ENCODE assay signal across 8 mouse cellular contexts in genomic region chr11:4094378-4095170, GRCm38 (mm10). TPM values are rescaled to one million over a fixed set of nuclear protein-coding genes. Genes with fewer than 3 reads are reported as not detected.
A peak's percentile ranks its signal among the peaks of the same experiment; 100 is the strongest.
DNase-seq lines count a peak whose midpoint lies in the region; ATAC-seq and TF ChIP-seq lines count a peak whose summit lies in the region.

No protein-coding gene starts in this region.

- TF ChIP-seq CTCF in intestine, postnatal 0 days (IDR thresholded peaks at IDR 0.05; ENCODE audit: low read depth) = peak; percentile 91
- peak; percentile 64; the same call in 1 of the 2 replicates for TF ChIP-seq CTCF in spleen, adult 2 months (IDR thresholded peaks at IDR 0.05; ENCODE audit: extremely low read depth, insufficient read depth, insufficient read length, insufficient replicate concordance)

- WGBS in intestine, postnatal 0 days = 6% methylated on average over 24 of the region's 24 CpGs
- 8% methylated on average over 24 of the region's 24 CpGs for WGBS in limb, embryonic 15.5 days
- WGBS in midbrain, embryonic 15.5 days = 4% methylated on average over 23 of the region's 24 CpGs
- WGBS in spleen, adult 2 months = 7% methylated on average over 23 of the region's 24 CpGs

- TF ChIP-seq POLR2A in spleen, adult 2 months (IDR thresholded peaks at IDR 0.05; ENCODE audit: low read depth, low read length) = no peak

- peak overlapping the region; percentile 82 for H3K4me2 ChIP-seq in intestine, postnatal 0 days (replicated peaks; ENCODE audit: low read depth)
- H3K4me2 ChIP-seq in limb, embryonic 15.5 days = peak overlapping the region; percentile 85
- H3K4me2 ChIP-seq in midbrain, embryonic 15.5 days = peak overlapping the region; percentile 84

- intact Hi-C loops in gastrocnemius, postnatal 14 days (cut with DNase I; ENCODE audit: low total_unique reads) = no loop called here

- H3K4me1 ChIP-seq in intestine, postnatal 0 days (replicated peaks; ENCODE audit: control insufficient read depth, insufficient read depth, low read length) = peaks cover 13% of the 10 kb centered on the region; the same call in 1 of the 2 replicates
- H3K4me1 ChIP-seq in limb, embryonic 15.5 days = peaks cover 27% of the 10 kb centered on the region
- peaks cover 32% of the 10 kb centered on the region for H3K4me1 ChIP-seq in midbrain, embryonic 15.5 days
- H3K4me1 ChIP-seq in spleen, adult 2 months (ENCODE audit: control insufficient read depth, insufficient read depth, insufficient read length) = peaks cover 10% of the 10 kb centered on the region; the same call in 1 of the 2 replicates

- ATAC-seq in intestine, postnatal 0 days = peak; percentile 34
- no peak for ATAC-seq in limb, embryonic 15.5 days (ENCODE audit: insufficient number of reproducible peaks, low FRiP score, low TSS enrichment, low read depth)
- ATAC-seq in midbrain, embryonic 15.5 days (replicated peaks) = no peak

- 0 out of 2 replicates have a peak, but pooled peaks cover 6% of the 10 kb centered on the region for H3K9me3 ChIP-seq in intestine, postnatal 0 days (ENCODE audit: control insufficient read depth)
- H3K9me3 ChIP-seq in limb, embryonic 15.5 days = no peaks in the 10 kb centered on the region
- no peaks in the 10 kb centered on the region; the same call in 1 of the 2 replicates for H3K9me3 ChIP-seq in midbrain, embryonic 15.5 days

- H3K27ac ChIP-seq in intestine, postnatal 0 days (ENCODE audit: low read depth, low read length) = peak overlapping the region; percentile 86
- H3K27ac ChIP-seq in limb, embryonic 15.5 days = peak overlapping the region; percentile 91
- peak overlapping the region; percentile 89 for H3K27ac ChIP-seq in midbrain, embryonic 15.5 days
- no peak overlapping the region for H3K27ac ChIP-seq in spleen, adult 2 months (ENCODE audit: insufficient read depth, low read length)

- H3K27me3 ChIP-seq in intestine, postnatal 0 days (replicated peaks; ENCODE audit: control insufficient read depth, insufficient read depth, low read length) = no peaks in the 10 kb centered on the region
- no peaks in the 10 kb centered on the region for H3K27me3 ChIP-seq in limb, embryonic 15.5 days
- no peaks in the 10 kb centered on the region for H3K27me3 ChIP-seq in midbrain, embryonic 15.5 days (replicated peaks)
- H3K27me3 ChIP-seq in spleen, adult 2 months (ENCODE audit: control insufficient read depth, insufficient read depth, low read length) = no peaks in the 10 kb centered on the region

- H3K4me3 ChIP-seq in intestine, postnatal 0 days (ENCODE audit: low read depth, low read length) = peak overlapping the region; percentile 48
- H3K4me3 ChIP-seq in limb, embryonic 15.5 days = peak overlapping the region; percentile 58
- peak overlapping the region; percentile 56 for H3K4me3 ChIP-seq in midbrain, embryonic 15.5 days
- peak overlapping the region; percentile 75 for H3K4me3 ChIP-seq in spleen, adult 2 months (ENCODE audit: extremely low read depth, insufficient read depth, insufficient read length)

- DNase-seq in 3134 (ENCODE audit: extremely low read depth, insufficient read length, low spot score) (peak; percentile 62), ZHBTc4 (ENCODE audit: low read depth, low spot score) (peak; percentile 94)
- peak; percentile 87 for DNase-seq in embryo, embryonic 10 days (ENCODE audit: low spot score)
- peak; percentile 50 for DNase-seq in gastrocnemius, postnatal 14 days
- DNase-seq in spleen, adult 2 months (ENCODE audit: low read depth in 1 of 2, low spot score in 2 of 2) = peak; percentile 66 to 67

- peak overlapping the region; percentile 44 for H3K9ac ChIP-seq in intestine, postnatal 0 days (ENCODE audit: low read depth, low read length)
- peak overlapping the region; percentile 37 for H3K9ac ChIP-seq in limb, embryonic 15.5 days
- peak overlapping the region; percentile 51 for H3K9ac ChIP-seq in midbrain, embryonic 15.5 days

- H3K36me3 ChIP-seq in intestine, postnatal 0 days (ENCODE audit: control insufficient read depth, insufficient read depth) = peaks cover 18% of the 10 kb centered on the region
- peaks cover 3% of the 10 kb centered on the region; the same call in 1 of the 2 replicates for H3K36me3 ChIP-seq in limb, embryonic 15.5 days
- no peaks in the 10 kb centered on the region for H3K36me3 ChIP-seq in midbrain, embryonic 15.5 days (replicated peaks)
- no peaks in the 10 kb centered on the region for H3K36me3 ChIP-seq in spleen, adult 2 months (ENCODE audit: control insufficient read depth, insufficient read depth, low read length)

RNA-seq across cellular contexts. Expression of gene Mtfp1, which starts 0.7 kb away (rescaled TPM):
- 10 to 100 TPM; 40.8 to 47.8 TPM for total RNA-seq in gastrocnemius, postnatal 14 days (2021)
- 20.0 and 21.1 TPM in 2 replicates for polyA plus RNA-seq in intestine, postnatal 0 days (2015; fragmentation: Nextera tagmentation; extraction: Ambion mirVana)
- 5.5 and 6.1 TPM in 2 replicates for polyA plus RNA-seq in limb, embryonic 15.5 days (2015; fragmentation: Nextera tagmentation; extraction: Ambion mirVana)
- polyA plus RNA-seq in midbrain, embryonic 15.5 days (2015; fragmentation: Nextera tagmentation; extraction: Ambion mirVana) = 9.3 and 12.8 TPM in 2 replicates
- polyA plus RNA-seq in spleen, adult 2 months (2012; rRNA removed) = 5.1 and 6.2 TPM in 2 replicates

RNA-seq across cellular contexts. Expression of gene Sec14l2, which starts 28.6 kb away (rescaled TPM):
- total RNA-seq in gastrocnemius, postnatal 14 days (2021) = under 1 TPM; 0.95 to 0.96 TPM
- polyA plus RNA-seq in intestine, postnatal 0 days (2015; fragmentation: Nextera tagmentation; extraction: Ambion mirVana) = 7.6 and 8.4 TPM in 2 replicates
- polyA plus RNA-seq in limb, embryonic 15.5 days (2015; fragmentation: Nextera tagmentation; extraction: Ambion mirVana) = 1.9 and 2.0 TPM in 2 replicates
- polyA plus RNA-seq in midbrain, embryonic 15.5 days (2015; fragmentation: Nextera tagmentation; extraction: Ambion mirVana) = 4.0 TPM in 2 replicates
- 1.9 and 2.9 TPM in 2 replicates for polyA plus RNA-seq in spleen, adult 2 months (2012; rRNA removed)

RNA-seq across cellular contexts. Expression of gene Sec14l3, which starts 29.9 kb away (rescaled TPM):
- not detected for total RNA-seq in gastrocnemius, postnatal 14 days (2021)
- polyA plus RNA-seq in intestine, postnatal 0 days (2015; fragmentation: Nextera tagmentation; extraction: Ambion mirVana) = not detected in 2 replicates
- not detected in 2 replicates for polyA plus RNA-seq in limb, embryonic 15.5 days (2015; fragmentation: Nextera tagmentation; extraction: Ambion mirVana)
- polyA plus RNA-seq in midbrain, embryonic 15.5 days (2015; fragmentation: Nextera tagmentation; extraction: Ambion mirVana) = 1.3 and 1.4 TPM in 2 replicates
- polyA plus RNA-seq in spleen, adult 2 months (2012; rRNA removed) = not detected in 2 replicates

RNA-seq across cellular contexts. Expression of gene Rnf215, which starts 40.4 kb away (rescaled TPM):
- 1 to 10 TPM; 6.3 to 8.7 TPM for total RNA-seq in gastrocnemius, postnatal 14 days (2021)
- 15.5 and 15.6 TPM in 2 replicates for polyA plus RNA-seq in intestine, postnatal 0 days (2015; fragmentation: Nextera tagmentation; extraction: Ambion mirVana)
- 30.8 and 35.5 TPM in 2 replicates for polyA plus RNA-seq in limb, embryonic 15.5 days (2015; fragmentation: Nextera tagmentation; extraction: Ambion mirVana)
- 55.3 and 55.4 TPM in 2 replicates for polyA plus RNA-seq in midbrain, embryonic 15.5 days (2015; fragmentation: Nextera tagmentation; extraction: Ambion mirVana)
- polyA plus RNA-seq in spleen, adult 2 months (2012; rRNA removed) = 20.6 and 26.2 TPM in 2 replicates
